16 mouse cellular contexts compared by ENCODE assay signal in genomic region chr15:62053420-62054239, GRCm38 (mm10).
DNase-seq lines count a peak whose midpoint lies in the region; ATAC-seq and TF ChIP-seq lines count a peak whose summit lies in the region.
"Had no signal": no experiment of that assay in that cellular context is flagged by ENCODE, and none has a peak within 500 bp of the region (broad histone marks: within the 10 kb centered on the region; RNA-seq: fewer than 3 reads in every experiment).

No protein-coding gene starts in this region.

- TF ChIP-seq EP300 in heart, postnatal 0 days (IDR thresholded peaks at IDR 0.05; ENCODE audit: low read depth): no peak

- H3K36me3 ChIP-seq in heart, postnatal 0 days (replicated peaks; ENCODE audit: control insufficient read depth, insufficient read depth, low read length): no peaks in the 10 kb centered on the region
- no peaks in the 10 kb centered on the region for H3K36me3 ChIP-seq in lung, embryonic 16.5 days (ENCODE audit: control insufficient read depth, insufficient read depth, low read length)
- H3K36me3 ChIP-seq in embryonic facial prominence, embryonic 15.5 days: no peaks in the 10 kb centered on the region
- peaks cover 3% of the 10 kb centered on the region for H3K36me3 ChIP-seq in liver, embryonic 16.5 days (ENCODE audit: control insufficient read depth, insufficient read depth)
- H3K36me3 ChIP-seq: neural tube, embryonic 13.5 days had no signal

- no peak for DNase-seq in heart, postnatal 0 days (ENCODE audit: low spot score)
- no peak for DNase-seq in heart, postnatal 36 days
- DNase-seq in lung, postnatal 25 days (ENCODE audit: low spot score): no peak
- DNase-seq in cerebellum, adult 9-10 months: no peak
- no peak for DNase-seq in natural killer cell, adult 2 months (ENCODE audit: low spot score in 2 of 2)
- DNase-seq: adrenal gland, postnatal 36 days; cerebellum, adult 8-10 months; gastrocnemius, postnatal 36 days; kidney, postnatal 4 days; right cerebral cortex, postnatal 4 days had no signal

- 66% methylated on average over 8 of the region's 8 CpGs for WGBS in heart, postnatal 0 days
- WGBS in lung, embryonic 16.5 days: 41% methylated on average over 8 of the region's 8 CpGs
- 57% methylated on average over 8 of the region's 8 CpGs for WGBS in embryonic facial prominence, embryonic 15.5 days
- 79% methylated on average over 8 of the region's 8 CpGs for WGBS in liver, embryonic 16.5 days (ENCODE audit: insufficient replicate concordance)

- ATAC-seq in heart, postnatal 0 days (ENCODE audit: insufficient read depth, low read depth): no peak
- ATAC-seq in lung, embryonic 16.5 days (ENCODE audit: low read depth): peak; percentile 49
- ATAC-seq in embryonic facial prominence, embryonic 15.5 days (ENCODE audit: insufficient number of reproducible peaks, low FRiP score, low TSS enrichment, low read depth): peak; percentile 43; the same call in 1 of the 2 replicates
- 0 out of 2 replicates have a peak, but pooled peaks have one; percentile 25 for ATAC-seq in liver, embryonic 16.5 days (ENCODE audit: low read depth)
- ATAC-seq: CD4-positive, CD25-positive, alpha-beta regulatory T cell, adult 4 months had no signal

- TF ChIP-seq CTCF in heart, postnatal 0 days (IDR thresholded peaks at IDR 0.05; ENCODE audit: low read depth): no peak

- intact Hi-C loops in heart, postnatal 36 days (cut with DNase I): loop anchor here (5.0 kb wide), 1 partner anchor 84 kb away; no protein-coding TSS in a partner anchor

- H3K27me3 ChIP-seq in heart, postnatal 0 days (ENCODE audit: control insufficient read depth, insufficient read depth, low read length): no peaks in the 10 kb centered on the region
- no peaks in the 10 kb centered on the region for H3K27me3 ChIP-seq in lung, embryonic 16.5 days (ENCODE audit: control insufficient read depth, insufficient read depth, low read depth, low read length)
- H3K27me3 ChIP-seq in embryonic facial prominence, embryonic 15.5 days: no peaks in the 10 kb centered on the region
- no peaks in the 10 kb centered on the region for H3K27me3 ChIP-seq in liver, embryonic 16.5 days (ENCODE audit: control insufficient read depth, insufficient read depth, low read depth, low read length)
- H3K27me3 ChIP-seq: megakaryocyte, embryonic 14.5 days; neural tube, embryonic 13.5 days had no signal

- H3K27ac ChIP-seq in heart, postnatal 0 days (ENCODE audit: low read depth): peak overlapping the region; percentile 63; the same call in 1 of the 2 replicates
- no peak overlapping the region; the same call in 1 of the 2 replicates for H3K27ac ChIP-seq in lung, embryonic 16.5 days (ENCODE audit: low read length)
- H3K27ac ChIP-seq in embryonic facial prominence, embryonic 15.5 days (replicated peaks): no peak overlapping the region
- 0 out of 2 replicates have a peak overlapping the region, but pooled peaks have one; percentile 0 for H3K27ac ChIP-seq in liver, embryonic 16.5 days (ENCODE audit: low read length)
- H3K27ac ChIP-seq: neural tube, embryonic 13.5 days had no signal

- H3K4me2 ChIP-seq in heart, postnatal 0 days (ENCODE audit: low read depth, low read length): no peak overlapping the region
- no peak overlapping the region for H3K4me2 ChIP-seq in lung, embryonic 16.5 days (ENCODE audit: low read depth, low read length)
- no peak overlapping the region for H3K4me2 ChIP-seq in embryonic facial prominence, embryonic 15.5 days (replicated peaks)
- H3K4me2 ChIP-seq in liver, embryonic 16.5 days (ENCODE audit: low read depth, low read length): no peak overlapping the region
- H3K4me2 ChIP-seq: neural tube, embryonic 13.5 days had no signal

- 0 out of 2 replicates have a peak, but pooled peaks cover 6% of the 10 kb centered on the region for H3K9me3 ChIP-seq in heart, postnatal 0 days (replicated peaks; ENCODE audit: control insufficient read depth, low read length)
- peaks cover 4% of the 10 kb centered on the region for H3K9me3 ChIP-seq in lung, embryonic 16.5 days (ENCODE audit: control insufficient read depth, low read length)
- no peaks in the 10 kb centered on the region for H3K9me3 ChIP-seq in embryonic facial prominence, embryonic 15.5 days (replicated peaks)
- H3K9me3 ChIP-seq in liver, embryonic 16.5 days (replicated peaks; ENCODE audit: control insufficient read depth, low read length): no peaks in the 10 kb centered on the region

- no peak overlapping the region for H3K4me3 ChIP-seq in heart, postnatal 0 days (ENCODE audit: low read depth, low read length)
- no peak overlapping the region for H3K4me3 ChIP-seq in lung, embryonic 16.5 days (ENCODE audit: low read length)
- H3K4me3 ChIP-seq in embryonic facial prominence, embryonic 15.5 days (replicated peaks): no peak overlapping the region
- H3K4me3 ChIP-seq in liver, embryonic 16.5 days (ENCODE audit: low read depth, low read length): no peak overlapping the region
- H3K4me3 ChIP-seq: megakaryocyte, embryonic 14.5 days; neural tube, embryonic 13.5 days had no signal

- no peak overlapping the region for H3K9ac ChIP-seq in heart, postnatal 0 days (replicated peaks; ENCODE audit: low read depth, low read length)
- H3K9ac ChIP-seq in lung, embryonic 16.5 days (ENCODE audit: low read length): no peak overlapping the region
- H3K9ac ChIP-seq in embryonic facial prominence, embryonic 15.5 days: no peak overlapping the region
- no peak overlapping the region for H3K9ac ChIP-seq in liver, embryonic 16.5 days (ENCODE audit: low read depth, low read length)
- H3K9ac ChIP-seq: neural tube, embryonic 13.5 days had no signal

- peaks cover 7% of the 10 kb centered on the region; the same call in 1 of the 2 replicates for H3K4me1 ChIP-seq in heart, postnatal 0 days (ENCODE audit: control insufficient read depth, insufficient read depth)
- peaks cover 18% of the 10 kb centered on the region for H3K4me1 ChIP-seq in lung, embryonic 16.5 days (replicated peaks; ENCODE audit: control insufficient read depth, insufficient read depth, low read length)
- peaks cover 18% of the 10 kb centered on the region for H3K4me1 ChIP-seq in embryonic facial prominence, embryonic 15.5 days
- H3K4me1 ChIP-seq in liver, embryonic 16.5 days (ENCODE audit: control insufficient read depth, low read depth, low read length): peaks cover 3% of the 10 kb centered on the region

Comparison
In these comparisons a context has a peak if more than half of its experiments do, and no peak if none do; other contexts are left out.
1. H3K27ac ChIP-seq: peak in heart, postnatal 0 days (single experiment) and liver, embryonic 16.5 days (single experiment); none in lung, embryonic 16.5 days (single experiment) and embryonic facial prominence, embryonic 15.5 days (single experiment).